Mouse (Mus musculus): ENCODE data around the gene Slc48a1. TPM values are rescaled to one million over a fixed set of nuclear protein-coding genes. Genes with fewer than 3 reads are reported as not detected.

Slc48a1 gene
- polyA plus RNA-seq, 1 experiment from 2014 or later, result 69.5 TPM

GRCm38 (mm10) chr15:97787148-97787798 is 9.0 kb downstream of the Slc48a1 start:
- ATAC-seq, result no peak
- Histone ChIP-seq H3K4me1 (ENCODE audit: insufficient read depth, low read depth, low read length) (peaks cover 20% of the 10 kb centered on the region), H3K27ac (ENCODE audit: low read length) (0 out of 2 replicates have a peak overlapping the region, but pooled peaks have one; percentile 38), H3K9me3 (ENCODE audit: low read length) (no peaks in the 10 kb centered on the region), H3K4me3 (ENCODE audit: low read depth, low read length) (no peak overlapping the region), H3K27me3 (replicated peaks; ENCODE audit: insufficient read depth, low read length) (no peaks in the 10 kb centered on the region), H3K36me3 (ENCODE audit: insufficient read depth, low read length) (0 out of 2 replicates have a peak, but pooled peaks cover 2% of the 10 kb centered on the region), H3K4me2 (replicated peaks; ENCODE audit: low read depth, low read length) (no peak overlapping the region), H3K9ac (replicated peaks; ENCODE audit: low read depth) (no peak overlapping the region)
- WGBS, result 49% methylated on average over 7 of the region's 7 CpGs
- no peak for DNase-seq (ENCODE audit: low spot score)
- TF ChIP-seq CTCF (IDR thresholded peaks at IDR 0.05) (no peak), EP300 (IDR thresholded peaks at IDR 0.05) (no peak)

- Histone ChIP-seq H3K36me3 (ENCODE audit: insufficient read depth, low read length) (peaks cover 8% of the 10 kb centered on the region), H3K4me1 (ENCODE audit: insufficient read depth, low read depth, low read length) (peaks cover 20% of the 10 kb centered on the region), H3K9ac (replicated peaks; ENCODE audit: low read depth) (no peak overlapping the region), H3K9me3 (ENCODE audit: low read length) (no peaks in the 10 kb centered on the region), H3K4me2 (replicated peaks; ENCODE audit: low read depth, low read length) (no peak overlapping the region), H3K27me3 (replicated peaks; ENCODE audit: insufficient read depth, low read length) (no peaks in the 10 kb centered on the region), H3K27ac (ENCODE audit: low read length) (0 out of 2 replicates have a peak overlapping the region, but pooled peaks have one; percentile 32), H3K4me3 (ENCODE audit: low read depth, low read length) (no peak overlapping the region)
- TF ChIP-seq CTCF (IDR thresholded peaks at IDR 0.05) (no peak), EP300 (IDR thresholded peaks at IDR 0.05) (no peak)
- ATAC-seq, result no peak
- WGBS, result 57% methylated on average over 19 of the region's 19 CpGs
- no peak for DNase-seq (ENCODE audit: low spot score)
Measured at GRCm38 (mm10) chr15:97787799-97788667, 9.7 kb downstream of the Slc48a1 start.

- Histone ChIP-seq H3K9ac (replicated peaks; ENCODE audit: low read depth) (no peak overlapping the region), H3K4me1 (ENCODE audit: insufficient read depth, low read depth, low read length) (peaks cover 20% of the 10 kb centered on the region), H3K36me3 (ENCODE audit: insufficient read depth, low read length) (peaks cover 15% of the 10 kb centered on the region), H3K27me3 (replicated peaks; ENCODE audit: insufficient read depth, low read length) (no peaks in the 10 kb centered on the region), H3K4me3 (ENCODE audit: low read depth, low read length) (no peak overlapping the region), H3K9me3 (ENCODE audit: low read length) (no peaks in the 10 kb centered on the region), H3K27ac (ENCODE audit: low read length) (peak overlapping the region; percentile 32; the same call in 1 of the 2 replicates), H3K4me2 (replicated peaks; ENCODE audit: low read depth, low read length) (no peak overlapping the region)
- DNase-seq (ENCODE audit: low spot score) (no peak), ATAC-seq (no peak)
- TF ChIP-seq CTCF (IDR thresholded peaks at IDR 0.05) (no peak), EP300 (IDR thresholded peaks at IDR 0.05) (no peak)
- 31% methylated on average over 6 of the region's 6 CpGs for WGBS
Measured at GRCm38 (mm10) chr15:97788821-97789220, 10.5 kb downstream of the Slc48a1 start.

GRCm38 (mm10) chr15:97789761-97790505 is 11.6 kb downstream of the Slc48a1 start:
- no peaks in the 10 kb centered on the region for H3K27me3 ChIP-seq (replicated peaks; ENCODE audit: insufficient read depth, low read length)
- no peak overlapping the region for H3K4me3 ChIP-seq (ENCODE audit: low read depth, low read length)
- no peak overlapping the region; the same call in 1 of the 2 replicates for H3K27ac ChIP-seq (ENCODE audit: low read length)
- 49% methylated on average over 19 of the region's 20 CpGs for WGBS
- H3K4me1 ChIP-seq (ENCODE audit: insufficient read depth, low read depth, low read length), result peaks cover 20% of the 10 kb centered on the region
- no peak overlapping the region for H3K9ac ChIP-seq (replicated peaks; ENCODE audit: low read depth)
- TF ChIP-seq CTCF (IDR thresholded peaks at IDR 0.05) (peak; percentile 87), EP300 (IDR thresholded peaks at IDR 0.05) (peak; percentile 7; the same call in 1 of the 2 replicates)
- no peak overlapping the region for H3K4me2 ChIP-seq (replicated peaks; ENCODE audit: low read depth, low read length)
- DNase-seq (ENCODE audit: low spot score), result peak; percentile 79
- no peaks in the 10 kb centered on the region for H3K9me3 ChIP-seq (ENCODE audit: low read length)
- peak; percentile 57 for ATAC-seq
- H3K36me3 ChIP-seq (ENCODE audit: insufficient read depth, low read length), result peaks cover 25% of the 10 kb centered on the region

- H3K4me1 ChIP-seq (ENCODE audit: insufficient read depth, low read depth, low read length), result peaks cover 18% of the 10 kb centered on the region
- 82% methylated on average over 11 of the region's 11 CpGs for WGBS
- no peaks in the 10 kb centered on the region for H3K27me3 ChIP-seq (replicated peaks; ENCODE audit: insufficient read depth, low read length)
- TF ChIP-seq EP300 (IDR thresholded peaks at IDR 0.05) (no peak), CTCF (IDR thresholded peaks at IDR 0.05) (no peak)
- H3K36me3 ChIP-seq (ENCODE audit: insufficient read depth, low read length), result peaks cover 38% of the 10 kb centered on the region
- peak; percentile 4 for DNase-seq (ENCODE audit: low spot score)
- no peak overlapping the region for H3K27ac ChIP-seq (ENCODE audit: low read length)
- H3K9me3 ChIP-seq (ENCODE audit: low read length), result no peaks in the 10 kb centered on the region
- H3K9ac ChIP-seq (replicated peaks; ENCODE audit: low read depth), result no peak overlapping the region
- H3K4me2 ChIP-seq (replicated peaks; ENCODE audit: low read depth, low read length), result no peak overlapping the region
- no peak for ATAC-seq
- no peak overlapping the region for H3K4me3 ChIP-seq (ENCODE audit: low read depth, low read length)
Measured at GRCm38 (mm10) chr15:97791126-97791700, 12.9 kb downstream of the Slc48a1 start.
